Mouse (Mus musculus) bone marrow macrophage, adult 2 months (primary cell): Measurements from ENCODE around the gene Lrrc74a.

Source experiments
- CTCF ChIP-seq: IDR thresholded peaks from 2 replicates; pipeline ENCODE4 v1.5.1; 2012; ENCODE audit warnings: low read depth, mild to moderate bottlenecking, low read length, moderate library complexity
- POLR2A ChIP-seq: IDR thresholded peaks from 2 replicates; pipeline ENCODE4 v1.6.1; 2012; ENCODE audit warnings: mild to moderate bottlenecking, low read depth, low read length, borderline replicate concordance

GRCm38 (mm10) chr12:86716962-86717361 lies 17.2 kb upstream of the Lrrc74a start:
- no peak for TF ChIP-seq CTCF
- TF ChIP-seq POLR2A: no peak
